Mouse (Mus musculus) stomach, postnatal 0 days (tissue): ENCODE measurements around the gene Gcc2. TPM values are rescaled to one million over a fixed set of nuclear protein-coding genes. Genes with fewer than 3 reads are reported as not detected.

ENCODE experiments used
- ATAC-seq: fragments of 200-750 bp; cut with Nextera tagmentation; 2 replicates; pipeline ENCODE4 v1.8.0; 2017; ENCODE audit not compliant: low FRiP score, low TSS enrichment
- DNase-seq: peaks from one replicate; pipeline ENCODE4 v3.0.0-alpha.2; 2016; ENCODE audit warnings: low spot score
- H3K27ac ChIP-seq: fragments of 300-500 bp; sonication (generic); replicated peaks from 2 replicates; pipeline ENCODE4 v1.5.1; 2014; ENCODE audit warnings: mild to moderate bottlenecking, control low read depth
- H3K27me3 ChIP-seq: fragments of 300-500 bp; sonication (generic); 2 replicates; pipeline ENCODE4 v1.6.1; 2014; ENCODE audit warnings: low read length; ENCODE audit not compliant: control insufficient read depth, insufficient read depth
- H3K36me3 ChIP-seq: fragments of 300-500 bp; sonication (generic); 2 replicates; pipeline ENCODE4 v1.6.1; 2014; ENCODE audit warnings: low read length, mixed read lengths; ENCODE audit not compliant: control insufficient read depth, insufficient read depth
- H3K4me1 ChIP-seq: fragments of 300-500 bp; sonication (generic); replicated peaks from 2 replicates; pipeline ENCODE4 v1.6.1; 2014; ENCODE audit warnings: antibody characterized with exemption; ENCODE audit not compliant: control insufficient read depth, insufficient read depth
- H3K4me2 ChIP-seq: fragments of 300-500 bp; sonication (generic); replicated peaks from 2 replicates; pipeline ENCODE4 v1.6.1; 2014; ENCODE audit warnings: low read depth, mild to moderate bottlenecking, control low read depth, moderate library complexity
- H3K4me3 ChIP-seq: fragments of 300-500 bp; sonication (generic); 2 replicates; pipeline ENCODE4 v1.5.1; 2014; ENCODE audit warnings: low read depth, low read length, control low read depth
- H3K9ac ChIP-seq: fragments of 300-500 bp; sonication (generic); 2 replicates; pipeline ENCODE4 v1.6.1; 2014; ENCODE audit warnings: mild to moderate bottlenecking, low read length, control low read depth, mixed read lengths
- H3K9me3 ChIP-seq: fragments of 300-500 bp; sonication (generic); 2 replicates; pipeline ENCODE4 v1.6.1; 2016; ENCODE audit warnings: low read length; ENCODE audit not compliant: control insufficient read depth
- CTCF ChIP-seq: IDR thresholded peaks from 2 replicates; pipeline ENCODE4 v1.5.1; 2016; ENCODE audit warnings: antibody characterized with exemption, low read depth, mild to moderate bottlenecking, moderate library complexity
- EP300 ChIP-seq: optimal IDR thresholded peaks from 2 replicates; pipeline ENCODE3; 2016; ENCODE audit warnings: antibody characterized with exemption
- WGBS: fragments of 180-500 bp; shearing (Covaris S2); extraction: QIAGEN DNeasy Blood & Tissue Kit; methylation state at CpG from one replicate; pipeline ENCODE4 v1.1.7; 2014; 5-methylcytosine and 5-hydroxymethylcytosine counted together
- polyA plus RNA-seq: library from polyadenylated mRNA; unstranded; fragments of >200 nt; fragmentation: Nextera tagmentation; extraction: Ambion mirVana; gene quantifications from 2 replicates; pipeline ENCODE4 v1.2.1, GENCODE M21; 2015

Gene Gcc2
- polyA plus RNA-seq, 1 experiment from 2014 or later = 65.7 TPM

DNA sequence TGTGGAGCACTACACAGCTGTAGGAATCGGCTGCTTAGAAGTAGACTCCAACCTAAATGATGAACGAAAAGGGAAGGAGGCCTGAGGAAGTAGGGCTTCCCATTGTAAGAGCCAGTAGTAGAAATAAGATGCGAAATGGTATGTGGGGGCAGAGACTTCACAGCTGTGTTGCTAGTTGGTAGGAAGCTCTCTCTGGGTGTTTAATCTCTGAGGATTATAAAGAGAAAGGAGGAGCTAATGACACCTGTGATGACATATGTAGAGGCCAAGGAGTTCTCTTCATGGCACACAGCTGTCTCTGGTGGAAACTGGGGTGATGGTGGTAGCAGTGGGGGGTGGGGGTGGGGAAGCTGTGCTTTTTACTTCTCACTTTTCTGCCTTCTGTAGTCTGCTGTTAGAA lies 95.3 kb downstream of the Gcc2 start:
- TF ChIP-seq CTCF (no peak), EP300 (no peak)
- Histone ChIP-seq H3K4me3 (no peak overlapping the region), H3K9me3 (no peaks in the 10 kb centered on the region), H3K36me3 (no peaks in the 10 kb centered on the region), H3K4me1 (peaks cover 4% of the 10 kb centered on the region; the same call in 1 of the 2 replicates), H3K4me2 (no peak overlapping the region), H3K27me3 (no peaks in the 10 kb centered on the region), H3K9ac (no peak overlapping the region), H3K27ac (no peak overlapping the region)
- 79% methylated on average over 3 of the region's 3 CpGs for WGBS
- no peak for DNase-seq
- ATAC-seq = no peak

- Histone ChIP-seq H3K4me2 (no peak overlapping the region), H3K4me1 (peaks cover 4% of the 10 kb centered on the region; the same call in 1 of the 2 replicates), H3K27ac (no peak overlapping the region), H3K9ac (no peak overlapping the region), H3K9me3 (no peaks in the 10 kb centered on the region), H3K36me3 (no peaks in the 10 kb centered on the region), H3K4me3 (no peak overlapping the region), H3K27me3 (no peaks in the 10 kb centered on the region)
- ATAC-seq (no peak), DNase-seq (no peak)
- WGBS = 44% methylated on average over 2 of the region's 2 CpGs
- TF ChIP-seq EP300 (no peak), CTCF (no peak)
Observed at GRCm38 (mm10) chr10:58351670-58352069, 96.4 kb downstream of the Gcc2 start.

DNA sequence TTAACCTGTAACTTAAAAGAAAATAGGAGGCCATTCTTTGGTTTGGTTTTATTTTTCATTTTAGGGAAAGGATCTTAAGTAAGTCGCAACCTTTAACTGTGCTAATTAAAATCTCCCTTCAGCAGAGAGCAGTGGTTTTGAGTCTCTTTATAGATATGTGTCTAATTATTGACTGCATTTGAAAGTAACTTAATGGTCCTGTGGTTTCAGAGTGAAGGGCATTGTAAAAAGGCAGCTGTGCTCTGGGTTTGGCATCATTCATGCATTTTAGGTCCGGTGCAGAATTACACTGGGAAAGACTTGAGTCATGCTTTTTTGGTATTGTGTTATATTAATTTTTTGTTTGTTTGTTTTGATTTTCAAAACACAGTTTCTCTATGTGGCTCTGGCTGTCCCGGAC lies 97.1 kb downstream of the Gcc2 start:
- no peak overlapping the region for H3K27ac ChIP-seq
- H3K4me3 ChIP-seq = no peak overlapping the region
- peaks cover 4% of the 10 kb centered on the region; the same call in 1 of the 2 replicates for H3K4me1 ChIP-seq
- H3K9ac ChIP-seq = no peak overlapping the region
- TF ChIP-seq CTCF (no peak), EP300 (no peak)
- WGBS = 84% methylated on average over 3 of the region's 3 CpGs
- H3K36me3 ChIP-seq = no peaks in the 10 kb centered on the region
- H3K27me3 ChIP-seq = no peaks in the 10 kb centered on the region
- no peaks in the 10 kb centered on the region for H3K9me3 ChIP-seq
- H3K4me2 ChIP-seq = no peak overlapping the region
- DNase-seq (no peak), ATAC-seq (no peak)

DNA sequence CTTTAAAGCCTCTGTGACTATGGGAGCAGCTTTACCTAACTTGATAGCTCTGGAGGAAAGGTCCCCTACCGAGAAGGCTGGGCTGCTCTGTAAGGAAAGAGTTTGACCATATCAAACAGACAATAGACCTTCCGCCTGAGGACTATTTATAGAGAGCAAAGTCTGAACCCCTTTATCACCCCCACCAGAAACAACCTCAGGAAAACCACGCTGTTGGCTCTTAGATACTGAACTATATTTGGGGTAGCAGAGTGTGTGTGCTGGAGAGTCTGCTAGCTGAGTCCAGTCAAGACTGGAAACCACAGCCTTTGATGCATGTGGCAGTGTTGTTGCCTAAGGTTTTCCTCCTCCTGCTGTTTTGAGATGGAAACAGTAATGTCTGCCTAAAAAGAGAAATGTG lies 99.3 kb downstream of the Gcc2 start:
- DNase-seq (no peak), ATAC-seq (peak; percentile 71)
- H3K4me3 ChIP-seq = no peak overlapping the region
- H3K4me1 ChIP-seq = peaks cover 4% of the 10 kb centered on the region; the same call in 1 of the 2 replicates
- no peaks in the 10 kb centered on the region for H3K36me3 ChIP-seq
- H3K9ac ChIP-seq = no peak overlapping the region
- H3K9me3 ChIP-seq = no peaks in the 10 kb centered on the region
- no peak overlapping the region for H3K27ac ChIP-seq
- TF ChIP-seq EP300 (no peak), CTCF (no peak)
- H3K27me3 ChIP-seq = no peaks in the 10 kb centered on the region
- H3K4me2 ChIP-seq = no peak overlapping the region
- 49% methylated on average over 3 of the region's 3 CpGs for WGBS

Other genes starting within 250 kb of the Gcc2 start
- 0.34 TPM in 1 of 2 replicates, not detected in the other for gene AW822073, start 30.6 kb upstream of the Gcc2 start, polyA plus RNA-seq
- gene Duxf3, start 22.8 kb upstream of the Gcc2 start, polyA plus RNA-seq = 0.67 TPM in 1 of 2 replicates, not detected in the other
- not detected in 2 replicates for gene Gm4981, start 18.8 kb upstream of the Gcc2 start, polyA plus RNA-seq
- gene Lims1, start 68.0 kb downstream of the Gcc2 start, polyA plus RNA-seq = 101 and 111 TPM in 2 replicates
- 8.9 and 9.0 TPM in 2 replicates for gene Ranbp2, start 191.4 kb downstream of the Gcc2 start, polyA plus RNA-seq
- gene Ccdc138, start 242.5 kb downstream of the Gcc2 start, polyA plus RNA-seq = 2.2 TPM in 2 replicates